Mouse (Mus musculus): ENCODE results near the gene Ncam1. TPM values are rescaled to one million over a fixed set of nuclear protein-coding genes. Genes with fewer than 3 reads are reported as not detected.

The Ncam1 gene
- polyA plus RNA-seq, 1 experiment: 2.3 TPM

- WGBS: 72% methylated on average over 2 of the region's 2 CpGs
- DNase-seq (ENCODE audit: low read depth, low spot score): no peak
Measured at GRCm38 (mm10) chr9:49691344-49691743, 107.4 kb downstream of the Ncam1 start.

GRCm38 (mm10) chr9:49683566-49684273, 115.0 kb downstream of the Ncam1 start:
- 80% methylated on average over 8 of the region's 8 CpGs for WGBS
- DNase-seq (ENCODE audit: low read depth, low spot score): no peak

GRCm38 (mm10) chr9:49681848-49682469, 116.8 kb downstream of the Ncam1 start:
- WGBS: 63% methylated on average over 7 of the region's 7 CpGs
- no peak for DNase-seq (ENCODE audit: low read depth, low spot score)

GRCm38 (mm10) chr9:49679270-49679669, 119.5 kb downstream of the Ncam1 start:
- 33% methylated on average over 3 of the region's 3 CpGs for WGBS

GRCm38 (mm10) chr9:49675696-49676465, 122.8 kb downstream of the Ncam1 start:
- 73% methylated on average over 9 of the region's 9 CpGs for WGBS
- no peak for DNase-seq (ENCODE audit: low read depth, low spot score)

More at GRCm38 (mm10) chr9:49679270-49679669, 119.5 kb downstream of the Ncam1 start:
- DNase-seq (ENCODE audit: low read depth, low spot score): no peak

GRCm38 (mm10) chr9:49672646-49673199, 126.0 kb downstream of the Ncam1 start:
- 60% methylated on average over 6 of the region's 6 CpGs for WGBS
- DNase-seq (ENCODE audit: low read depth, low spot score): no peak

- DNase-seq (ENCODE audit: low read depth, low spot score): no peak
Measured at GRCm38 (mm10) chr9:49667066-49667465, 131.7 kb downstream of the Ncam1 start.

GRCm38 (mm10) chr9:49665361-49665760, 133.4 kb downstream of the Ncam1 start:
- no peak for DNase-seq (ENCODE audit: low read depth, low spot score)
- 50% methylated on average over 5 of the region's 5 CpGs for WGBS

GRCm38 (mm10) chr9:49663927-49664320, 134.8 kb downstream of the Ncam1 start:
- 93% methylated on average over 8 of the region's 8 CpGs for WGBS
- no peak for DNase-seq (ENCODE audit: low read depth, low spot score)

- no peak for DNase-seq (ENCODE audit: low read depth, low spot score)
- WGBS: 72% methylated on average over 8 of the region's 8 CpGs
Measured at GRCm38 (mm10) chr9:49662958-49663926, 135.5 kb downstream of the Ncam1 start.

- no peak for DNase-seq (ENCODE audit: low read depth, low spot score)
- 93% methylated on average over 2 of the region's 2 CpGs for WGBS
Measured at GRCm38 (mm10) chr9:49661480-49661879, 137.2 kb downstream of the Ncam1 start.

GRCm38 (mm10) chr9:49658381-49658856, 140.3 kb downstream of the Ncam1 start:
- no peak for DNase-seq (ENCODE audit: low read depth, low spot score)
- WGBS: 71% methylated on average over 4 of the region's 4 CpGs

- WGBS: 79% methylated on average over 3 of the region's 3 CpGs
- no peak for DNase-seq (ENCODE audit: low read depth, low spot score)
Measured at GRCm38 (mm10) chr9:49654470-49654869, 144.3 kb downstream of the Ncam1 start.

- 69% methylated on average over 9 of the region's 9 CpGs for WGBS
- DNase-seq (ENCODE audit: low read depth, low spot score): no peak
Measured at GRCm38 (mm10) chr9:49653478-49654245, 145.1 kb downstream of the Ncam1 start.

GRCm38 (mm10) chr9:49644296-49644695, 154.4 kb downstream of the Ncam1 start:
- 76% methylated on average over 2 of the region's 2 CpGs for WGBS
- no peak for DNase-seq (ENCODE audit: low read depth, low spot score)

- 92% methylated on average over 3 of the region's 3 CpGs for WGBS
- DNase-seq (ENCODE audit: low read depth, low spot score): no peak
Measured at GRCm38 (mm10) chr9:49640764-49641163, 158.0 kb downstream of the Ncam1 start.

- WGBS: 52% methylated on average over 8 of the region's 8 CpGs
- no peak for DNase-seq (ENCODE audit: low read depth, low spot score)
Measured at GRCm38 (mm10) chr9:49640142-49640541, 158.6 kb downstream of the Ncam1 start.

GRCm38 (mm10) chr9:49637955-49638354, 160.8 kb downstream of the Ncam1 start:
- no peak for DNase-seq (ENCODE audit: low read depth, low spot score)

Data from large intestine, adult 2 months (tissue).